Mouse (Mus musculus) liver, postnatal 0 days (tissue): ENCODE data around the gene Parp3. TPM values are rescaled to one million over a fixed set of nuclear protein-coding genes. Genes with fewer than 3 reads are reported as not detected.

Source experiments
- ATAC-seq: fragments of 200-750 bp; cut with Nextera tagmentation; 2 replicates; pipeline ENCODE4 v1.8.0; 2017; ENCODE audit warnings: mild to moderate bottlenecking, moderate library complexity
- DNase-seq: peaks from one replicate; pipeline ENCODE4 v3.0.0-alpha.2; 2016
- H3K27ac ChIP-seq: fragments of 300-500 bp; sonication (generic); 2 replicates; pipeline ENCODE4 v1.5.1; 2014; ENCODE audit warnings: antibody characterized with exemption, moderate library complexity, mild to moderate bottlenecking, low read depth
- H3K27me3 ChIP-seq: fragments of 300-500 bp; sonication (generic); 2 replicates; pipeline ENCODE4 v1.6.1; 2014; ENCODE audit warnings: low read length, control low read depth, mixed read lengths; ENCODE audit not compliant: insufficient read depth
- H3K36me3 ChIP-seq: fragments of 300-500 bp; sonication (generic); replicated peaks from 2 replicates; pipeline ENCODE4 v1.6.1; 2014; ENCODE audit warnings: mild to moderate bottlenecking, control low read depth, low read length, moderate library complexity, mixed read lengths; ENCODE audit not compliant: insufficient read depth
- H3K4me1 ChIP-seq: fragments of 300-500 bp; sonication (generic); 2 replicates; pipeline ENCODE4 v1.6.1; 2014; ENCODE audit warnings: antibody characterized with exemption, mild to moderate bottlenecking, control low read depth; ENCODE audit not compliant: insufficient read depth
- H3K4me2 ChIP-seq: fragments of 300-500 bp; sonication (generic); 2 replicates; pipeline ENCODE4 v1.6.1; 2014; ENCODE audit warnings: low read depth, mild to moderate bottlenecking, low read length, moderate library complexity, mixed read lengths
- H3K4me3 ChIP-seq: fragments of 300-500 bp; sonication (generic); 2 replicates; pipeline ENCODE4 v1.5.1; 2014; ENCODE audit warnings: low read depth, low read length
- H3K9ac ChIP-seq: fragments of 300-500 bp; sonication (generic); replicated peaks from 2 replicates; pipeline ENCODE4 v1.6.1; 2014; ENCODE audit warnings: mild to moderate bottlenecking, moderate library complexity
- H3K9me3 ChIP-seq: fragments of 300-500 bp; sonication (generic); 2 replicates; pipeline ENCODE4 v1.6.1; 2016; ENCODE audit warnings: mild to moderate bottlenecking, control low read depth, low read length, mixed read lengths
- CTCF ChIP-seq: sonication (generic); IDR thresholded peaks from 2 replicates; pipeline ENCODE4 v1.5.1; 2016; ENCODE audit warnings: antibody characterized with exemption, low read depth
- EP300 ChIP-seq: IDR thresholded peaks from 2 replicates; pipeline ENCODE4 v1.6.1; 2016; ENCODE audit warnings: antibody characterized with exemption, low read depth, mild to moderate bottlenecking
- WGBS: fragments of 180-500 bp; shearing (Covaris S2); extraction: QIAGEN DNeasy Blood & Tissue Kit; methylation state at CpG from one replicate; pipeline ENCODE4 v1.1.7; 2014; ENCODE audit not compliant: insufficient replicate concordance; 5-methylcytosine and 5-hydroxymethylcytosine counted together
- polyA plus RNA-seq: library from polyadenylated mRNA; unstranded; fragments of >200 nt; fragmentation: Nextera tagmentation; extraction: Ambion mirVana; gene quantifications from 2 replicates; pipeline ENCODE4 v1.2.1, GENCODE M21; 2015

The Parp3 gene
- polyA plus RNA-seq, 1 experiment from 2014 or later, result 1.6 TPM

- TF ChIP-seq CTCF, result no peak
- TF ChIP-seq EP300, result no peak
- 0 out of 2 replicates have a peak, but pooled peaks cover 9% of the 10 kb centered on the region for H3K4me1 ChIP-seq
- WGBS, result 85% methylated on average over 16 of the region's 16 CpGs
- DNase-seq, result no peak
- no peaks in the 10 kb centered on the region for H3K9me3 ChIP-seq
- H3K4me3 ChIP-seq, result no peak overlapping the region
- peaks cover 24% of the 10 kb centered on the region for H3K27me3 ChIP-seq
- H3K4me2 ChIP-seq, result no peak overlapping the region
- no peak for ATAC-seq
- H3K9ac ChIP-seq, result no peak overlapping the region
- H3K36me3 ChIP-seq, result no peaks in the 10 kb centered on the region
- no peak overlapping the region for H3K27ac ChIP-seq
Measured at GRCm38 (mm10) chr9:106461641-106462429, 14.9 kb downstream of the Parp3 start.

- Histone ChIP-seq H3K9ac (no peak overlapping the region), H3K36me3 (no peaks in the 10 kb centered on the region), H3K9me3 (no peaks in the 10 kb centered on the region), H3K4me3 (no peak overlapping the region), H3K27ac (no peak overlapping the region), H3K4me1 (0 out of 2 replicates have a peak, but pooled peaks cover 9% of the 10 kb centered on the region), H3K27me3 (peaks cover 21% of the 10 kb centered on the region), H3K4me2 (no peak overlapping the region)
- 84% methylated on average over 9 of the region's 9 CpGs for WGBS
- TF ChIP-seq CTCF (no peak), EP300 (no peak)
- ATAC-seq (no peak), DNase-seq (no peak)
Measured at GRCm38 (mm10) chr9:106461026-106461415, 15.7 kb downstream of the Parp3 start.

- Histone ChIP-seq H3K4me2 (no peak overlapping the region), H3K4me3 (no peak overlapping the region), H3K4me1 (0 out of 2 replicates have a peak, but pooled peaks cover 8% of the 10 kb centered on the region), H3K27ac (no peak overlapping the region), H3K27me3 (peaks cover 16% of the 10 kb centered on the region), H3K9ac (no peak overlapping the region), H3K9me3 (no peaks in the 10 kb centered on the region), H3K36me3 (no peaks in the 10 kb centered on the region)
- DNase-seq (no peak), ATAC-seq (no peak)
- WGBS, result 84% methylated on average over 18 of the region's 18 CpGs
- TF ChIP-seq EP300 (no peak), CTCF (no peak)
Measured at GRCm38 (mm10) chr9:106460401-106461025, 16.2 kb downstream of the Parp3 start.

- Histone ChIP-seq H3K4me3 (no peak overlapping the region), H3K9me3 (no peaks in the 10 kb centered on the region), H3K27me3 (peaks cover 10% of the 10 kb centered on the region), H3K4me1 (0 out of 2 replicates have a peak, but pooled peaks cover 4% of the 10 kb centered on the region), H3K27ac (no peak overlapping the region), H3K4me2 (no peak overlapping the region), H3K36me3 (no peaks in the 10 kb centered on the region), H3K9ac (no peak overlapping the region)
- ATAC-seq, result no peak
- no peak for TF ChIP-seq EP300
- no peak for TF ChIP-seq CTCF
- WGBS, result 80% methylated on average over 15 of the region's 15 CpGs
- DNase-seq, result no peak
Measured at GRCm38 (mm10) chr9:106459946-106460345, 16.8 kb downstream of the Parp3 start.

DNA sequence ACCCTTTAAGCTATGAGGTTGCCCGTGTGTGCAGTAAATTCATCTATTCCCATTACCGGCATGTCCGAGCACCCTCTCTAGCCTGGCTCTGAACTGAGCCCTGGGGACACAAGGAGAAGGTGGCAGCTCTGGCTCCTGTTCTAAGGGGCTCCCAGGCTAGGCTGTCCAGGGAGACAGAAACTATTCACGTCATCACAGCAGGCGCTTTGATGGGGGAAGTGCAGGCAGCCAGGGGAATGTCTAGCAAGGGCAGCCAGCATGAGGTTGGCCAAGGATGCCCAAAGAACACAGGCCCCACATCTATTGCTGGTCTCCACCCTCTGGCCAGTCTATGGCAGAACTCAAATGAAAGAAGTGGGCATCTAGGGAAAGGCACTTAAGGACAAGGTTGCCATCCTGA, 18.8 kb downstream of the Parp3 start:
- 79% methylated on average over 5 of the region's 5 CpGs for WGBS
- TF ChIP-seq EP300 (no peak), CTCF (no peak)
- DNase-seq (no peak), ATAC-seq (no peak)
- no peak overlapping the region for H3K4me2 ChIP-seq
- no peak overlapping the region for H3K4me3 ChIP-seq
- H3K36me3 ChIP-seq, result no peaks in the 10 kb centered on the region
- H3K27me3 ChIP-seq, result peaks cover 9% of the 10 kb centered on the region; the same call in 1 of the 2 replicates
- H3K4me1 ChIP-seq, result peaks cover 9% of the 10 kb centered on the region
- no peaks in the 10 kb centered on the region for H3K9me3 ChIP-seq
- no peak overlapping the region for H3K9ac ChIP-seq
- no peak overlapping the region for H3K27ac ChIP-seq

GRCm38 (mm10) chr9:106457163-106457559, 19.6 kb downstream of the Parp3 start:
- H3K9ac ChIP-seq, result no peak overlapping the region

More at GRCm38 (mm10) chr9:106457163-106457559, 19.6 kb downstream of the Parp3 start:
- Histone ChIP-seq H3K4me1 (peaks cover 16% of the 10 kb centered on the region), H3K27me3 (peaks cover 13% of the 10 kb centered on the region; the same call in 1 of the 2 replicates), H3K4me2 (no peak overlapping the region), H3K4me3 (no peak overlapping the region), H3K27ac (no peak overlapping the region), H3K9me3 (no peaks in the 10 kb centered on the region), H3K36me3 (no peaks in the 10 kb centered on the region)
- ATAC-seq, result no peak
- TF ChIP-seq CTCF (no peak), EP300 (no peak)
- 77% methylated on average over 9 of the region's 9 CpGs for WGBS
- no peak for DNase-seq
